Mouse (Mus musculus): Measurements from ENCODE around the gene Pou2f1. TPM values are rescaled to one million over a fixed set of nuclear protein-coding genes. Genes with fewer than 3 reads are reported as not detected.

Gene Pou2f1
- polyA plus RNA-seq, 1 experiment = 7.4 TPM

GRCm38 (mm10) chr1:166038731-166039332 lies 36.4 kb upstream of the Pou2f1 start:
- H3K27ac ChIP-seq (ENCODE audit: insufficient read depth, low read length) = no peak overlapping the region
- no peak for TF ChIP-seq CTCF (IDR thresholded peaks at IDR 0.05; ENCODE audit: extremely low read depth, insufficient read depth, low read length)
- TF ChIP-seq POLR2A (IDR thresholded peaks at IDR 0.05; ENCODE audit: extremely low read depth, insufficient read depth, low read length) = no peak

GRCm38 (mm10) chr1:166035045-166035444 lies 32.6 kb upstream of the Pou2f1 start:
- TF ChIP-seq POLR2A (IDR thresholded peaks at IDR 0.05; ENCODE audit: extremely low read depth, insufficient read depth, low read length) (no peak), CTCF (IDR thresholded peaks at IDR 0.05; ENCODE audit: extremely low read depth, insufficient read depth, low read length) (no peak)

More at GRCm38 (mm10) chr1:166038731-166039332, 36.4 kb upstream of the Pou2f1 start:
- H3K4me3 ChIP-seq (ENCODE audit: insufficient read depth, low read length) = no peak overlapping the region
- H3K4me1 ChIP-seq (ENCODE audit: control insufficient read depth, insufficient read depth, low read length) = peaks cover 3% of the 10 kb centered on the region

GRCm38 (mm10) chr1:166031673-166032547 lies 29.4 kb upstream of the Pou2f1 start:
- TF ChIP-seq POLR2A (IDR thresholded peaks at IDR 0.05; ENCODE audit: extremely low read depth, insufficient read depth, low read length) = no peak
- Histone ChIP-seq H3K4me3 (ENCODE audit: insufficient read depth, low read length) (no peak overlapping the region), H3K27ac (ENCODE audit: insufficient read depth, low read length) (no peak overlapping the region), H3K4me1 (ENCODE audit: control insufficient read depth, insufficient read depth, low read length) (no peaks in the 10 kb centered on the region)

More at GRCm38 (mm10) chr1:166035045-166035444, 32.6 kb upstream of the Pou2f1 start:
- H3K4me1 ChIP-seq (ENCODE audit: control insufficient read depth, insufficient read depth, low read length) = 0 out of 2 replicates have a peak, but pooled peaks cover 2% of the 10 kb centered on the region
- H3K4me3 ChIP-seq (ENCODE audit: insufficient read depth, low read length) = no peak overlapping the region
- no peak overlapping the region for H3K27ac ChIP-seq (ENCODE audit: insufficient read depth, low read length)

GRCm38 (mm10) chr1:166023981-166024380 lies 21.5 kb upstream of the Pou2f1 start:
- Histone ChIP-seq H3K4me3 (ENCODE audit: insufficient read depth, low read length) (no peak overlapping the region), H3K4me1 (ENCODE audit: control insufficient read depth, insufficient read depth, low read length) (no peaks in the 10 kb centered on the region), H3K27ac (ENCODE audit: insufficient read depth, low read length) (no peak overlapping the region)
- no peak for TF ChIP-seq CTCF (IDR thresholded peaks at IDR 0.05; ENCODE audit: extremely low read depth, insufficient read depth, low read length)
- no peak for TF ChIP-seq POLR2A (IDR thresholded peaks at IDR 0.05; ENCODE audit: extremely low read depth, insufficient read depth, low read length)

- TF ChIP-seq POLR2A (IDR thresholded peaks at IDR 0.05; ENCODE audit: extremely low read depth, insufficient read depth, low read length) = no peak
- no peak for TF ChIP-seq CTCF (IDR thresholded peaks at IDR 0.05; ENCODE audit: extremely low read depth, insufficient read depth, low read length)
- no peak overlapping the region for H3K27ac ChIP-seq (ENCODE audit: insufficient read depth, low read length)
- H3K4me1 ChIP-seq (ENCODE audit: control insufficient read depth, insufficient read depth, low read length) = no peaks in the 10 kb centered on the region
- no peak overlapping the region for H3K4me3 ChIP-seq (ENCODE audit: insufficient read depth, low read length)
Observed at GRCm38 (mm10) chr1:166017203-166017602, 14.7 kb upstream of the Pou2f1 start.

DNA sequence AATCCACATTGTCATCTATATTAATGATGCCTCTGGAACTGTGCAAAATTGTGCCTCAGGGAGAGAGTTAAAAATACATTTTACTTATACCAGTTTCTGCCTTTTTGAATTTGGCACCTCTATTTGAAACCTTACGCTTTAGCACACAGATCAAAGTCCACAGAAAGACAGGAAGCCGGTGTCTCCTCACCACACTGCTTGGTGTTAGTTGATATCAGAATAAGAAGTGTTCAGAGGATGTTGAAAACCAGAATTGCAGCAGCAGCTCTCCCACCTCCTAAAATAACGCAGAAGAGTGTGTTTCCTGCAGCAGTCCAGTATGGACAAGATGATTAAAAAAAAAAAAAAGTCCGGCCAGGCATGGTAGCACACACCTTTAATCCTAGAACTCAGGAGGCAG lies 13.8 kb upstream of the Pou2f1 start:
- Histone ChIP-seq H3K4me3 (ENCODE audit: insufficient read depth, low read length) (no peak overlapping the region), H3K27ac (ENCODE audit: insufficient read depth, low read length) (no peak overlapping the region), H3K4me1 (ENCODE audit: control insufficient read depth, insufficient read depth, low read length) (no peaks in the 10 kb centered on the region)
- TF ChIP-seq CTCF (IDR thresholded peaks at IDR 0.05; ENCODE audit: extremely low read depth, insufficient read depth, low read length) = no peak

DNA sequence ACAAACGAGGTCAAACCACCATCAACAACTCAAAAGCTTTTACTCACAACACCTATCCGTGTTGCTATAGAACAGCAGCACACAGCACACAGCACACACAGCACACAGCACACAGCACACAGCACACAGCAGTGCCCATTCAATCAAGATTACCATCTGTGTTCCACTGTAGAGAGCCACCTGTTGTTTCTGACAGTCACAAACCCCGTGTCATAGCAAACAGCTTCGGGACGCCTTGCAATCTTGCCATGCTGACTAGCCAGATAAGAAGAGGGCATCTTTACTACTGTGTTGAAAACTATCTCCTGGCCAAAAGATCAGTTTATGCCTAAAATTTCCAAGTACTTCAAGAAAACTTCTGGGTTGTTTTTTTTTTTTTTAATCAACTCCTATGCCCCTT lies 12.1 kb upstream of the Pou2f1 start:
- no peak for TF ChIP-seq POLR2A (IDR thresholded peaks at IDR 0.05; ENCODE audit: extremely low read depth, insufficient read depth, low read length)
- H3K4me1 ChIP-seq (ENCODE audit: control insufficient read depth, insufficient read depth, low read length) = no peaks in the 10 kb centered on the region
- H3K27ac ChIP-seq (ENCODE audit: insufficient read depth, low read length) = no peak overlapping the region
- H3K4me3 ChIP-seq (ENCODE audit: insufficient read depth, low read length) = no peak overlapping the region

DNA sequence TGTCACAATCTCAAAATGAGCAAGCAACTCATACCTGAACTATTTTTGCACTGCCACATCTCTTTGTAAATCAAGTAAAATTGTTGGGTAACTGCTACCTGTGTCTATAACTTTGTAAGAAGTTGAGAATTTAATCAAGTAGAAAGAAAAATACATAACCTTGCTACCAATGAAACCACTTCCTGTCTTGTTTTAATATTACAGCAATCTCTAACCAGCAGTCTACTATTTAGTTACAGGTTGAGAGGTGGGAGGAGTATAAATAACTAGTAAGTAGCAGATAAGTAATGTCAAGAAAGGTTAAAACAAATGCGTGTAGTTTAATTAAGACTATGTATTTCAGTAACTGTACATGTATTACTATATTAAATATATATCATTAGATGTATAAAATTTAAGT lies 7.6 kb upstream of the Pou2f1 start:
- Histone ChIP-seq H3K4me1 (ENCODE audit: control insufficient read depth, insufficient read depth, low read length) (no peaks in the 10 kb centered on the region), H3K4me3 (ENCODE audit: insufficient read depth, low read length) (no peak overlapping the region)
- no peak for TF ChIP-seq CTCF (IDR thresholded peaks at IDR 0.05; ENCODE audit: extremely low read depth, insufficient read depth, low read length)
- TF ChIP-seq POLR2A (IDR thresholded peaks at IDR 0.05; ENCODE audit: extremely low read depth, insufficient read depth, low read length) = no peak

GRCm38 (mm10) chr1:166008634-166009350 lies 6.3 kb upstream of the Pou2f1 start:
- H3K27ac ChIP-seq (ENCODE audit: insufficient read depth, low read length) = no peak overlapping the region
- no peak overlapping the region for H3K4me3 ChIP-seq (ENCODE audit: insufficient read depth, low read length)
- no peaks in the 10 kb centered on the region for H3K4me1 ChIP-seq (ENCODE audit: control insufficient read depth, insufficient read depth, low read length)
- TF ChIP-seq POLR2A (IDR thresholded peaks at IDR 0.05; ENCODE audit: extremely low read depth, insufficient read depth, low read length) (no peak), CTCF (IDR thresholded peaks at IDR 0.05; ENCODE audit: extremely low read depth, insufficient read depth, low read length) (no peak)

More for the DNA sequence above, 7.6 kb upstream of the Pou2f1 start:
- no peak overlapping the region for H3K27ac ChIP-seq (ENCODE audit: insufficient read depth, low read length)
